ENCODE assay signal across 21 mouse cellular contexts in the genomic region with DNA sequence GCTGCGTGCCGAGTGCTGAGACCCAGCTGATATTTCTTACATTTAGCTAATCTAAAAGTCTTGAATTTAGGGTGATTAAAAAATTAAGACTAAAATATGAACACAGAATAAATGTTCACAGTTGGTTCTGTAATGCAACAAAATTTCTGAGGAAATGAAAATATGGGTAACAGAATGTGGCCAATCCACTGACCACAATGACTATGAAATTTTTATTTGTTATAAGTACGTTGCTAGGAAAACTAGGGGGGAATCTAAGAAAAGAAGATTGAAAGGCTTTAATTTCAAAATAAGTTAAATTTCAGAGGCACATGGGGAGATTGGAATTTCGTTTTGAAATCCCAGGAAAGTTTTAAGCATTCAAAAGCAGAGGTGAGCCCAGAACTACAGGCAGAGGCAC. TPM values are rescaled to one million over a fixed set of nuclear protein-coding genes. Genes with fewer than 3 reads are reported as not detected.
DNase-seq lines count a peak whose midpoint lies in the region; ATAC-seq and TF ChIP-seq lines count a peak whose summit lies in the region.
"Had no signal": no experiment of that assay in that cellular context is flagged by ENCODE, and none has a peak within 500 bp of the region (broad histone marks: within the 10 kb centered on the region; RNA-seq: fewer than 3 reads in every experiment).

No protein-coding gene starts in this region.

- peaks cover 9% of the 10 kb centered on the region for H3K4me1 ChIP-seq in hindbrain, postnatal 0 days (ENCODE audit: insufficient read depth, low read length)
- H3K4me1 ChIP-seq in hindbrain, embryonic 10.5 days (replicated peaks): peaks cover 23% of the 10 kb centered on the region

- no peak overlapping the region for H3K9ac ChIP-seq in hindbrain, postnatal 0 days (replicated peaks; ENCODE audit: low read length)
- H3K9ac ChIP-seq: embryonic facial prominence, embryonic 13.5 days; forebrain, embryonic 12.5 days; heart, embryonic 13.5 days had no signal

- intact Hi-C loops in gastrocnemius, adult 2 months (cut with DNase I): no loop called here

- H3K36me3 ChIP-seq in hindbrain, postnatal 0 days (ENCODE audit: insufficient read depth, low read length): no peaks in the 10 kb centered on the region
- H3K36me3 ChIP-seq in hindbrain, embryonic 10.5 days: no peaks in the 10 kb centered on the region
- H3K36me3 ChIP-seq: embryonic facial prominence, embryonic 13.5 days; forebrain, embryonic 12.5 days; G1E; heart, embryonic 13.5 days had no signal

- no peak for TF ChIP-seq CTCF in hindbrain, postnatal 0 days (IDR thresholded peaks at IDR 0.05; ENCODE audit: low read depth)
- TF ChIP-seq CTCF in gastrocnemius, adult 2 months (IDR thresholded peaks at IDR 0.05): no peak

- H3K4me2 ChIP-seq in hindbrain, postnatal 0 days (ENCODE audit: low read depth, low read length): no peak overlapping the region
- H3K4me2 ChIP-seq: embryonic facial prominence, embryonic 13.5 days; forebrain, embryonic 12.5 days; heart, embryonic 13.5 days had no signal

- ATAC-seq in hindbrain, postnatal 0 days: no peak
- ATAC-seq in common myeloid progenitor, adult 5-6 weeks (replicated peaks; ENCODE audit: low read depth, poor library complexity, severe bottlenecking): peak; percentile 53
- peak; percentile 45 for ATAC-seq in megakaryocyte progenitor cell, adult 5-6 weeks (replicated peaks; ENCODE audit: poor library complexity)
- ATAC-seq: CD4-positive, CD25-positive, alpha-beta regulatory T cell, adult 4 months; forebrain, embryonic 16.5 days; inflammation-experienced regulatory T-cells, adult 6 months; intestine, postnatal 0 days had no signal

- DNase-seq in hindbrain, postnatal 0 days (ENCODE audit: low spot score): no peak
- DNase-seq in hindbrain, embryonic 10.5 days (ENCODE audit: low spot score): no peak
- DNase-seq in 416B (ENCODE audit: low read depth): peak; percentile 63
- no peak for DNase-seq in gastrocnemius, adult 2 months
- DNase-seq in frontal cortex, postnatal 14 days (ENCODE audit: low spot score in 2 of 2): no peak
- DNase-seq: adrenal gland, adult 8-10 months; B cell, adult 2 months; cerebellum, adult 11 months; cerebellum, adult 8-10 months; gastrocnemius, postnatal 25 days; heart, postnatal 36 days had no signal

- no peak overlapping the region for H3K4me3 ChIP-seq in hindbrain, postnatal 0 days (ENCODE audit: low read length)
- no peak overlapping the region for H3K4me3 ChIP-seq in hindbrain, embryonic 10.5 days
- H3K4me3 ChIP-seq in gastrocnemius, adult 2 months: no peak overlapping the region
- H3K4me3 ChIP-seq: embryonic facial prominence, embryonic 13.5 days; forebrain, embryonic 12.5 days; heart, embryonic 13.5 days had no signal

- no peaks in the 10 kb centered on the region for H3K9me3 ChIP-seq in hindbrain, postnatal 0 days (ENCODE audit: low read length)
- H3K9me3 ChIP-seq in hindbrain, embryonic 10.5 days: no peaks in the 10 kb centered on the region
- H3K9me3 ChIP-seq: embryonic facial prominence, embryonic 13.5 days; forebrain, embryonic 12.5 days; heart, embryonic 13.5 days had no signal

- 79% methylated on average over 4 of the region's 4 CpGs for WGBS in hindbrain, postnatal 0 days
- WGBS in hindbrain, embryonic 10.5 days: 78% methylated on average over 4 of the region's 4 CpGs

- H3K27ac ChIP-seq in hindbrain, postnatal 0 days: peak overlapping the region; percentile 58; the same call in 1 of the 2 replicates
- no peak overlapping the region for H3K27ac ChIP-seq in hindbrain, embryonic 10.5 days
- no peak overlapping the region for H3K27ac ChIP-seq in gastrocnemius, adult 2 months
- H3K27ac ChIP-seq: forebrain, embryonic 12.5 days; heart, embryonic 13.5 days had no signal

- no peaks in the 10 kb centered on the region for H3K27me3 ChIP-seq in hindbrain, postnatal 0 days (ENCODE audit: insufficient read depth, low read length)
- peaks cover 34% of the 10 kb centered on the region for H3K27me3 ChIP-seq in hindbrain, embryonic 10.5 days (ENCODE audit: insufficient read depth, poor library complexity, severe bottlenecking)

RNA-seq across cellular contexts. Expression of a gene that starts 8.3 kb away (rescaled TPM):
- total RNA-seq in hindbrain, postnatal 0 days (2014; rRNA removed): 132 and 137 TPM in 2 replicates
- 175 and 179 TPM in 2 replicates for polyA plus RNA-seq in hindbrain, postnatal 0 days (2015; fragmentation: Nextera tagmentation; extraction: Ambion mirVana)
- 26.8 and 57.6 TPM in 2 replicates for polyA plus RNA-seq in hindbrain, embryonic 10.5 days (2016; fragmentation: Nextera tagmentation; extraction: Ambion mirVana)
- total RNA-seq in common myeloid progenitor, adult 5-6 weeks (2017): not detected in 2 replicates
- total RNA-seq in megakaryocyte progenitor cell, adult 5-6 weeks (2015): not detected in 2 replicates
- not detected in 2 replicates for total RNA-seq in megakaryocyte progenitor cell, adult 5-6 weeks (2017)
- total RNA-seq in gastrocnemius, adult 2 months (2021): 1 to 10 TPM in 1 of 2 experiments, under 1 TPM in 1; 0.86 to 3.7 TPM
- polyA plus RNA-seq: G1E; inflammation-experienced regulatory T-cells, adult 6 months had no signal

Comparison
In these comparisons a context has a peak if more than half of its experiments do, and no peak if none do; other contexts are left out.
1. RNA of a gene that starts 8.3 kb away (total RNA-seq): 132 to 137 TPM in hindbrain, postnatal 0 days; 0.86 to 3.7 TPM in gastrocnemius, adult 2 months, not detected in common myeloid progenitor, adult 5-6 weeks and not detected in megakaryocyte progenitor cell, adult 5-6 weeks; every median in the first group is over 10 times any median in the second.